Mouse (Mus musculus) CH12.LX (cell line): ENCODE measurements around the gene Smim13.

ENCODE experiments used
- CHD1 ChIP-seq: IDR thresholded peaks from 2 replicates; pipeline ENCODE4 v1.6.1; 2012; ENCODE audit warnings: low read depth, low read length, improper control_type of control experiment, inconsistent platforms
- CHD2 ChIP-seq: IDR thresholded peaks from 2 replicates; pipeline ENCODE4 v1.6.1; 2011; ENCODE audit warnings: low read length, improper control_type of control experiment
- CTCF ChIP-seq, 2 experiments: IDR thresholded peaks in 1 of 2; conservative IDR thresholded peaks in 1 of 2; 2 replicates each; pipeline ENCODE4 v1.5.1; 2011 to 2012; ENCODE audit warnings: low read depth in 2 of 2, low read length in 2 of 2, improper control_type of control experiment in 1 of 2, inconsistent platforms in 1 of 2, mild to moderate bottlenecking in 1 of 2, moderate library complexity in 1 of 2
- EP300 ChIP-seq: IDR thresholded peaks from 2 replicates; pipeline ENCODE4 v1.6.1; 2011; ENCODE audit warnings: low read length, improper control_type of control experiment
- GABPA ChIP-seq: IDR thresholded peaks from 2 replicates; pipeline ENCODE4 v1.6.1; 2012; ENCODE audit warnings: low read depth, low read length, improper control_type of control experiment, inconsistent platforms; ENCODE audit not compliant: insufficient replicate concordance
- MAZ ChIP-seq: IDR thresholded peaks from 2 replicates; pipeline ENCODE4 v1.6.1; 2012; ENCODE audit warnings: low read depth, mild to moderate bottlenecking, inconsistent platforms, low read length, improper control_type of control experiment, moderate library complexity
- MEF2A ChIP-seq: IDR thresholded peaks from 2 replicates; pipeline ENCODE4 v1.6.1; 2014; ENCODE audit warnings: low read depth, mild to moderate bottlenecking, inconsistent platforms, low read length, improper control_type of control experiment, borderline replicate concordance
- POLR2A ChIP-seq: IDR thresholded peaks from 2 replicates; pipeline ENCODE4 v1.6.1; 2011; ENCODE audit warnings: low read depth, mild to moderate bottlenecking, improper control_type of control experiment, low read length
- POLR2AphosphoS2 ChIP-seq: IDR thresholded peaks from 2 replicates; pipeline ENCODE4 v1.6.1; 2011; ENCODE audit warnings: low read depth, low read length, improper control_type of control experiment
- RCOR1 ChIP-seq: conservative IDR thresholded peaks from 2 replicates; pipeline ENCODE4 v1.6.1; 2012; ENCODE audit warnings: low read depth, mild to moderate bottlenecking, inconsistent platforms, low read length, improper control_type of control experiment
- TCF12 ChIP-seq: IDR thresholded peaks from 2 replicates; pipeline ENCODE4 v1.6.1; 2014; ENCODE audit warnings: low read depth, mild to moderate bottlenecking, inconsistent platforms, low read length, improper control_type of control experiment
- USF1 ChIP-seq: IDR thresholded peaks from 2 replicates; pipeline ENCODE4 v1.6.1; 2014; ENCODE audit warnings: low read depth, mild to moderate bottlenecking, inconsistent platforms, low read length, improper control_type of control experiment
- ZMIZ1 ChIP-seq: IDR thresholded peaks from 2 replicates; pipeline ENCODE4 v1.6.1; 2012; ENCODE audit warnings: low read depth, mild to moderate bottlenecking, inconsistent platforms, low read length, improper control_type of control experiment
- ZNF384 ChIP-seq: IDR thresholded peaks from 2 replicates; pipeline ENCODE4 v1.6.1; 2012; ENCODE audit warnings: low read depth, low read length, improper control_type of control experiment, inconsistent platforms

GRCm38 (mm10) chr13:41326134-41326533, 76.5 kb downstream of the Smim13 start:
- TF ChIP-seq MAZ (no peak), EP300 (no peak), CHD1 (no peak), CTCF (conservative IDR thresholded peaks at IDR 0.05 in 1 of 2, IDR thresholded peaks at IDR 0.05 in 1 of 2; ENCODE audit: low read depth in 2 of 2, low read length in 2 of 2) (no peak), ZMIZ1 (no peak), RCOR1 (no peak), MEF2A (no peak), GABPA (no peak), POLR2A (no peak), CHD2 (no peak), TCF12 (no peak), ZNF384 (no peak), USF1 (no peak), POLR2AphosphoS2 (no peak)
